Mouse (Mus musculus) kidney, postnatal 14 days (tissue): ENCODE measurements around the gene Ap1s1.

ENCODE experiments used
- DNase-seq: peaks from one replicate; pipeline ENCODE4 v3.0.0; 2022; ENCODE audit warnings: mixed read lengths

Ap1s1 gene

DNA sequence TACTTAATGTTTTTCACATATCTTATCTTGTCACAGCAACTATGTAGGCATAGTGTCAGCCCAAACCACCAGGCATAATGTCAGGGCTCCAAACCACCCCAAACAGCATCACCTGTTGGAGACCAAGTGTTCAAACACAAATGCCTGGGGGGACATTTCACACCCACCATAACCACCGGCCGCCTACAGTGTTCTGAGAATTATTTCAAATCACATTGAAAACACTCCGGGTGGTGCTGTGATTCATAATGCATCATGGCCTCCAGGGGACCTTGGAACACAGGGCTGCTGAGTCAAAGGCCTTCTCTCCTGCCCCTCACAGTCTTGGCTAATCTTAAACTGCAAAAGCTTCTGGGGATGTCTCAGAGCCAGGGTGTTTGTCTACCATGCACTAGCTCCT is 30.0 kb downstream of the Ap1s1 start:
- DNase-seq, result no peak

DNA sequence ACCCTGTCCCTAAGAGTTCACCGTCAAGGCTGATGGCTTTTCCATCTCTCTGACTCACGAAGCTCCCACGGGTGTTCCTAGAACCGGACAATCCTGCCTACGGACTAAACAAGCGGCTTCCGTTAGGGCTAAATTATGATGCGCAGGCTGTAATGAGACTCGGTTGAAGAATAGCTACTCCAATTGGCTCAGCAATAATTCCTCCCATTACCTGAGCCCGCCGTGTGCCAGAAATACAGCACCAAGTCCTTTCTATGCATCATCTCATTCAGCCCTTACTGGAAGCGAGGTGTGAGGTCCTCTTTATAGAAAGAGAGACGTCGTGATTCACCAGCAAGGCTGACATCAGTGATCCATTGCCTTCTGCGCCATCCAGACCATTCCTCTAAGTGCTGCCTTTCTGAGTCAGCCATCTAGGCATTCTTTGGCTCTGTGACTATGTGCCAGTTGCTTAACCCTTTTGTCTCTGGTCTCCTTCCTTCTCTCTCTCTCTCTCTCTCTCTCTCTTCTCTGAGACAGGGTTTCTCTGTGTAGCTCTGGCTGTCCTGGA is 33.5 kb downstream of the Ap1s1 start:
- no peak for DNase-seq

DNA sequence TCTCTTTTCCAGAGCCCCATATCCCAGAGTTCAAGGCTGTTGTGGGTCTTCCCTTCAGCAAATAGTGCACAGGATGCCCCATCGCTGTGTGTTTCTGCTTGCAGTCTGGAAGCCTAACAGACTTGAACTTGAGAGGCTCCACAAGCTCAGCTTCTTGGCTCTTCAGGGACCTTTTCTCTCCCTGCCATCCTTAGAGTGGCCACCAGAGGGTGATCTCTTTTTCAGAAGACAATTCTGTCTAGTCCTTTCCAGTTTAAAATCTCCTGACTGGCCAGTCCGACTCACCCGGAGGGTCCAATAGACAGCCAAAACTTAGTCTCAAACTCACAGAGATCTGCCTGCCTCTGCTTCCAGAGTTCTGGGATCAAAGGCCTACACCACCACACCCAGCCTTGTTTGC is 35.9 kb downstream of the Ap1s1 start:
- DNase-seq, result peak; percentile 65

DNA sequence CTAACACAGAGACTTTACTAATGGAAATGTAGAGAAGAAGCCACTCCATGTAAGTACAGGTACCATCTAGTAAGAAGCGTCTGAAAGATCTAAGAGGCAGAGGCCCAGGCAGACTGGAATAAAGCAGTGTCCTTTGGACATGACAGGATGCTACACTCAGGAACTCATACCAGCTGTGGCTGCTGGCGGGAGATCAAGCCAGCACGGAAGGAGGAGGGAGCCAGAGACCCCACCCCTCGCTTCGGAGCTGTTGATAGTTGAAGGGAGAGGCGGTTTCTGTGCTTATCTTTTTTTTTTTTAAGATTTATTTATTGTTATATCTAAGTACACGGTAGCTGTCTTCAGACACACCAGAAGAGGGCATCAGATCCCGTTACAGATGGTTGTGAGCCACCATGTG is 38.7 kb downstream of the Ap1s1 start:
- DNase-seq, result peak; percentile 45

DNA sequence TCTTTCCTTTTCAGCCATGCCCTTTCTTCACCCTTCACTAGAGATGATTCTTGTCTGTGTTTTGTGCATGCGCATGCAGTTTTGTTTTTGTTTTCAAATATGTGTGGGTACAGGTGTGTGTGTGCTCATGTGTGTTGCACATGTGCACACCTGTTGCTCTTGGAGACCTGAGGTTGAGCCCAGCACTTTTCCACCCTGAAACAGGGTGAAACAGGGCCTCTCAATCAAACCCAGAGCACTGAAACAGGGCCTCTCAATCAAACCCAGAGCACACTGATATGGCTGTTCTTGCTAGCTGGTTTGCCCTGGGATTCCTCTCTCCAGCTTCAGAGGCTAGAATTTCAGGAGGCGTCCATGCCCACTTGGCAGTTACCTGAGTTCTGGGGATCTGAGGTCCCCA is 45.3 kb downstream of the Ap1s1 start:
- DNase-seq, result no peak

DNA sequence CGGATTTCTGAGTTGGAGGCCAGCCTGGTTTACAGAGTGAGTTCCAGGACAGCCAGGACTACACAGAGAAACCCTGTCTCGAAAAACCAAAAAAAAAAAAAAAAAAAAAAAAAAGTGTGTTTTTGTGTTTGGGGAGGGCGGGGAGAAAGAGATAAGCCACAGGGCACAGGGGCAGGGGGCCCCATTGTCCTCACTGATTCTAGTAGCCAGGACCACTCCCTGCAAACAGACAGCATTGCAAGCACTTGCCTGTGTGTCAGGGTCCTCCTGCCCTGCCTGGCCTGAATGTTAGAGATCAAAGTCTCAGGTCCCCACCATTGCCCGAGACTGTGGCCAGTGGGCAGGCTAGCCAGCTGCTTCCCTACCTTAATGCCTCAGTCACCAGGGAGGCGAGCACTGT is 46.5 kb downstream of the Ap1s1 start:
- DNase-seq, result no peak

DNA sequence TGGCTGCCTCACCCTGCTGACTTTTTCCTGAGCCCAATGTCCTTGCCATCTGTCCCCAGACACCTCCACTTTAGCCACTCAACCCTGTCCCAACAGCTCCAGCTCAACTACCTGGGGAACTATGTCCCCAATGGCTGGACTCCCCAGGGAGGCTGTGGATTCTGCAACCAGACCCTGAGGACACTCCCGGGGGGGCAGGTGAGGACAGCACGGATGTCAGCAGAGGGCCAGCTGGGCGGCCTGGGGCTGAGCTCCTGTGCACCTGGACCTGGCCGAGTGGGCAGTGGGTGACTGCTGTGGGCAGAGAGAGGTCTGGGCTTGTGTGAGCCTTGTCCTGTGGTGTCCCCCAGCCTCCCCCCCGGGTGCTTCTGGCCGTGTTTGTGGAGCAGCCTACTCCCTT is 56.1 kb downstream of the Ap1s1 start:
- DNase-seq, result no peak

DNA sequence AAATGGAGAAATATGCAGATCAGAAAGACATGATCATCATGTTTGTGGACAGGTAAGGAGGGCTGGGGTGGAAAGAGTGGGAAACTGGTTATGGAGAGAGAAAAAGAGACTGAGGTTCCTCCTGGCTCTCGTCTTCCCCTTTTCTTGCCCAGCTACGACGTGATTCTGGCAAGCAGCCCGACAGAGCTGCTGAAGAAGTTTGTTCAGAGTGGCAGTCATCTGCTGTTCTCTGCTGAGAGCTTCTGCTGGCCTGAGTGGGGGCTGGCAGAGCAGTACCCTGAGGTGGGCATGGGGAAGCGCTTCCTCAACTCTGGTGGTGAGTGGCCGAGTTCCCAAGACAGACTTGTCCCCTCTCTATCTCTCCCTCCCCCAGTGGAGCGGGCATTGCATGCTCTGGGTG is 57.5 kb downstream of the Ap1s1 start:
- DNase-seq, result no peak

DNA sequence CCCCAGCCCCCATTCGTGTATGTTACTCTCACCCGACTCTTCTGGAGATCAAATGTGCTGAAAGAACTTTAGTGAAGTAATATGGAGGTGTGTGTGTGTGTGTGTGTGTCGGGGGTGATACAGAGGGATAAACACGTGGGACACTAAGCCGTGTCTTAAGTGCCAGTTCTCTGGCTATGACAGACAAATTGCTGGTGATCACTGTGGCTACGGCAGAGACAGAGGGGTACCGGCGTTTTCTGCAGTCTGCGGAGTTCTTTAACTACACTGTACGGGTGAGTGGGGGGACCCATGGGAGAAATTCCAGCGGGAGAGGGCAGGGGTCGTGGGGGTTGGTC is 58.0 kb downstream of the Ap1s1 start, which contains the start of gene Znhit1:
Gene Znhit1, minus strand, starts transcription at position 88 of the 338 bp plus-strand sequence.
- no peak for DNase-seq

DNA sequence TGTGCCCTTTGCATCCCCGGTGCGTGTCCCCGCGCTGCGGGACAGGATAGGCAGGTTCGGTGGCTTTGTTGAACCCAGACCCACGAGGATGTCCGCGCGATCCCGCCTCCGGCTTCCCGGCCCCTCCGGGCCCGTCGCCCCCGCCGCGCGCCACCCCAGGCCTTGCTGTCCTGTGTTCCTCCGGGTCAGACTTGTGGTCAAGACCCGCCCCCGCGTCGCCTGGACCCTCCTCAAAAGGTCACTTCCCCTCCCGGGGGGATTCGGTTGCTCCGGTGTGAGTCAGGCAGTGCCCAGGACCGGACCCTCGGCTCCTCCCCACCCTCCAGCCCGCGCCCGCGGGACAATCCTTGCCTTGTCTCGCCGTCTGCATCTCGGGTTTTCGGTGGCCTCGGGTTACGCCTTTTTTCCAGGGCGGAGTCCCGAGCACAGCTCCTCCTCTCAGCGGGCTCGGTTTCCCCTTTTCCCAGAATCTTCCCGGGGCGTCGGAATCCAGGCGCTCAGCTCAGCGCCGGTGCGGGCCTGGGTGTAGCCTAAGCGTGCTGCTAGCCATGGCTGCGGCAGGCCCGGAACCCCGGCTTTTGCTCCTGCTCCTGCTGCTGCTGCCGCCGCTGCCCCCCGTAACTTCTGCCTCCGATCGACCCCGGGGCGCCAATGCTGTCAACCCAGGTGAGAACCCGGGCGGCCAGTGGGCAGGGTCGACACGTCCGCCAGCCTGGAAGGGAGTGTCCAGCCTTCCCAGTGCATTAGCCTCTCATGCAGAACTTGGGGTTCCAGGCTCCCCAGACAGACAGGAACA is 58.6 kb downstream of the Ap1s1 start:
- peak; percentile 88 for DNase-seq

DNA sequence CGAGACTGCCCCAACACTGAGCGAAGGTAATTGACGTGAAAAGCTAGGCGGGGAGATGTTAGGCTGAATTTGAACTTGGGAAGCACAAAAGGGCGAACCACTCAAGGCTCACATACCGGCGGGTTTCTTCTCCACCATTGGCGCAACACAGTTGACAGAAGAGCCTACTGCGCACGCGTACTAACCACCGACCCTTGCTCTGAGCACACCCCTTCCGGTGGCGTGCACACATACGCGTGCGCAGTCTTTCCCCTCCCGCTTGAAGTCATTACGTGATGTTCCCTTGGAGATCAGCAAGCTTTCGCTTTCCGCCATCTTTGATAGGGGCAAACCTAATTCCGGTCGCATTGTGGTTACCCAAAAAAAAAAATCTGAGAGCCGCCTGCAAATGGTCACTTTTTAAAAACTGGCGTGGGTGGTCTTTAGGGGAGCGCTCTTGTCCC is 59.2 kb downstream of the Ap1s1 start, which contains the start of gene Plod3:
Gene Plod3, plus strand, starts transcription at position 325 of the 443 bp plus-strand sequence.
- peak; percentile 98 for DNase-seq
